Mouse (Mus musculus): ENCODE results near the gene Smg1. TPM values are rescaled to one million over a fixed set of nuclear protein-coding genes. Genes with fewer than 3 reads are reported as not detected.

Smg1 gene
- polyA plus RNA-seq (2015; fragmentation: Nextera tagmentation; extraction: Ambion mirVana), result 16.5 and 21.2 TPM in 2 replicates

DNA sequence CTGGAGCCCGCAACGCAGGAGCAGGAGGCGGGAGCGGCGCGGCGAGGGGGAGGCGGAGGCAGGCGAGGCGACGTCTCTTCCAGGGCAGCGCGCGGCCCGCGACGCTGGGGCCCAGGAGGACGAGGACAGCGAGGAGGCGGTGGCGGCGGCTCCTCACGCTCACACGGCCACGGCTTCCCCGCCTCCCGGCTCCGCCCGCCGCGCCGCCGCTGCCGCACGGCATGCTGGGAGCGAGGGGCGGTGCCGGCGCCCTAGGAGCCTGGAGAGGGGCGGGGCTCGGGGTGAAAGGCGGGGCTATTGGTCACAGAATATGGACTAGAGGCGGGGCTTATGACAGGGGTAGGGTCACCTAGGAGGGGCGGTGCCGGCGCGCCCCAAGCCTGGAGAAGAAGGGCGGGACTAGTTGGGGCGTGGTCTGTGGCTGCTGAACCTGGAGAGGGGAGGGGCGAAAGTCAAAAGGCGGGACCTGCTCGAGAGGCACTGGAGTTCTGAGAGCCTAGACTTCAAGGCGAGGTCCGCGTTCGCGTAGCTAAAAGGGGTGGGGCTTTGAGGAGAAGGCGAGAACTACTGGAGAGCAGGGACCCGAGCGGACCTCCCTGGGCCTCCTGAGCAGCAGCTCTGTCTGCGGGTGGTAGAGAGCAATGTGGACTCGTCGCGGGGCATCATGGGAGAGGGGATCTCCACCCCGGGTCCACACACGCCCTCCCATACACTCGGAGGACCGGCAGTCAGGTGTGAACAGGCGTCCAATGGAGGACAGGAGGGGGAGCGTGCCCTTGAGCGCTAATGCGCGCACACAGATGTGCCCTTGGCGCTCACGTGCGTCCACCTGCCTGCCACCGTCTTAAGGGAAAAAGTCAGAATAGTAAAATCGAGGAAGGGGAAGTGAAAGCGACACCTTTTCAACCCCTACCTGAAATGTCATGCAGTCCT is at the start of gene Smg1:
Smg1 (minus strand) TSS at position 218 of the 933 bp plus-strand sequence.
- Histone ChIP-seq H3K4me3 (peak within 1 kb of the TSS; percentile 98), H3K9me3 (no peaks in the 10 kb centered on the region), H3K27ac (replicated peaks) (peak within 1 kb of the TSS; percentile 86), H3K27me3 (no peaks in the 10 kb centered on the region), H3K4me2 (peak within 1 kb of the TSS; percentile 72), H3K36me3 (no peaks in the 10 kb centered on the region), H3K4me1 (replicated peaks) (peaks cover 19% of the 10 kb centered on the region), H3K9ac (peak within 1 kb of the TSS; percentile 99)
- peak; percentile 96 for ATAC-seq (ENCODE audit: low FRiP score, low read depth)
- WGBS, result under 1% methylated on average over 63 of the region's 79 CpGs

GRCm38 (mm10) chr7:118283186-118283585 is 39.7 kb upstream of the Smg1 start:
- 88% methylated on average over 2 of the region's 2 CpGs for WGBS
- Histone ChIP-seq H3K36me3 (no peaks in the 10 kb centered on the region), H3K4me3 (no peak overlapping the region), H3K9ac (no peak overlapping the region), H3K4me1 (replicated peaks) (no peaks in the 10 kb centered on the region), H3K27me3 (no peaks in the 10 kb centered on the region), H3K4me2 (no peak overlapping the region), H3K9me3 (no peaks in the 10 kb centered on the region), H3K27ac (replicated peaks) (no peak overlapping the region)
- ATAC-seq (ENCODE audit: low FRiP score, low read depth), result no peak

DNA sequence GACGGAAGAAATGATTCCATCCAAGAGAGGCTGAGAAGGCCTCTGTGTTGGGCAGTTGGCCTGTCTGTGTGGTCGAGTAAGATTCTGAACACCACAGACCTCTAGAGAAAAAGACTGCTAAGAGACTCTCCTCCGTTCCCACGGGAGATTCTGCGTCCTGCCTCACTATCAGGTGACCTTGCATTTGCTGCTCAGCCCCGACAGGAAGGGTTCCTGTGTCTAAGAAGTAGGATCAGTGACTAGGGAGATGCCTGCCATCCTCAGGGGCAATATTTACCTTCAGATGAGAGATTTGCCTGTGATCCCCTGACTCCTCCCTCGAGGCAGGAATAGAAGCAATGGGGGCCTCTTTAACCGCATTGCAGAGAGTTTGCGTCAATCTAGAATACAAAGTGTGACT is 39.1 kb upstream of the Smg1 start:
- Histone ChIP-seq H3K4me2 (no peak overlapping the region), H3K4me3 (no peak overlapping the region), H3K9me3 (no peaks in the 10 kb centered on the region), H3K4me1 (replicated peaks) (no peaks in the 10 kb centered on the region), H3K27me3 (no peaks in the 10 kb centered on the region), H3K9ac (no peak overlapping the region), H3K27ac (replicated peaks) (no peak overlapping the region), H3K36me3 (no peaks in the 10 kb centered on the region)
- ATAC-seq (ENCODE audit: low FRiP score, low read depth), result no peak
- WGBS, result 82% methylated on average over 9 of the region's 9 CpGs

GRCm38 (mm10) chr7:118279521-118279920 is 36.1 kb upstream of the Smg1 start:
- Histone ChIP-seq H3K4me1 (replicated peaks) (no peaks in the 10 kb centered on the region), H3K4me2 (no peak overlapping the region), H3K4me3 (no peak overlapping the region), H3K27me3 (no peaks in the 10 kb centered on the region), H3K9me3 (no peaks in the 10 kb centered on the region), H3K36me3 (no peaks in the 10 kb centered on the region), H3K9ac (no peak overlapping the region), H3K27ac (replicated peaks) (no peak overlapping the region)
- no peak for ATAC-seq (ENCODE audit: low FRiP score, low read depth)
- WGBS, result 67% methylated on average over 3 of the region's 3 CpGs

- Histone ChIP-seq H3K9ac (no peak overlapping the region), H3K4me1 (replicated peaks) (no peaks in the 10 kb centered on the region), H3K4me3 (no peak overlapping the region), H3K9me3 (no peaks in the 10 kb centered on the region), H3K27ac (replicated peaks) (no peak overlapping the region), H3K36me3 (no peaks in the 10 kb centered on the region), H3K27me3 (no peaks in the 10 kb centered on the region), H3K4me2 (no peak overlapping the region)
- 62% methylated on average over 11 of the region's 11 CpGs for WGBS
- ATAC-seq (ENCODE audit: low FRiP score, low read depth), result no peak
These were observed 34.0 kb upstream of the Smg1 start for GRCm38 (mm10) chr7:118277335-118277910.

- H3K27ac ChIP-seq (replicated peaks), result no peak overlapping the region
These were observed 33.3 kb upstream of the Smg1 start for GRCm38 (mm10) chr7:118276684-118277334.

GRCm38 (mm10) chr7:118275265-118275664 is 31.8 kb upstream of the Smg1 start:
- Histone ChIP-seq H3K4me3 (no peak overlapping the region), H3K36me3 (no peaks in the 10 kb centered on the region), H3K4me2 (no peak overlapping the region), H3K9ac (no peak overlapping the region), H3K4me1 (replicated peaks) (no peaks in the 10 kb centered on the region), H3K27me3 (no peaks in the 10 kb centered on the region), H3K27ac (replicated peaks) (no peak overlapping the region), H3K9me3 (no peaks in the 10 kb centered on the region)
- 89% methylated on average over 6 of the region's 6 CpGs for WGBS
- no peak for ATAC-seq (ENCODE audit: low FRiP score, low read depth)

More at GRCm38 (mm10) chr7:118276684-118277334, 33.3 kb upstream of the Smg1 start:
- no peak overlapping the region for H3K9ac ChIP-seq
- H3K27me3 ChIP-seq, result no peaks in the 10 kb centered on the region
- H3K36me3 ChIP-seq, result no peaks in the 10 kb centered on the region
- no peaks in the 10 kb centered on the region for H3K4me1 ChIP-seq (replicated peaks)
- H3K9me3 ChIP-seq, result no peaks in the 10 kb centered on the region
- H3K4me2 ChIP-seq, result no peak overlapping the region
- no peak overlapping the region for H3K4me3 ChIP-seq
- 91% methylated on average over 15 of the region's 15 CpGs for WGBS
- no peak for ATAC-seq (ENCODE audit: low FRiP score, low read depth)

GRCm38 (mm10) chr7:118274851-118275250 is 31.4 kb upstream of the Smg1 start:
- no peaks in the 10 kb centered on the region for H3K4me1 ChIP-seq (replicated peaks)
- H3K9ac ChIP-seq, result no peak overlapping the region
- H3K36me3 ChIP-seq, result no peaks in the 10 kb centered on the region
- no peak overlapping the region for H3K4me3 ChIP-seq
- no peak for ATAC-seq (ENCODE audit: low FRiP score, low read depth)
- no peaks in the 10 kb centered on the region for H3K9me3 ChIP-seq
- no peak overlapping the region for H3K27ac ChIP-seq (replicated peaks)
- no peak overlapping the region for H3K4me2 ChIP-seq
- no peaks in the 10 kb centered on the region for H3K27me3 ChIP-seq
- WGBS, result 96% methylated on average over 5 of the region's 5 CpGs

- ATAC-seq (ENCODE audit: low FRiP score, low read depth), result no peak
- Histone ChIP-seq H3K4me1 (replicated peaks) (no peaks in the 10 kb centered on the region), H3K4me2 (no peak overlapping the region), H3K27ac (replicated peaks) (no peak overlapping the region), H3K36me3 (no peaks in the 10 kb centered on the region), H3K9ac (no peak overlapping the region), H3K27me3 (no peaks in the 10 kb centered on the region), H3K4me3 (no peak overlapping the region), H3K9me3 (no peaks in the 10 kb centered on the region)
- 54% methylated on average over 7 of the region's 7 CpGs for WGBS
These were observed 30.7 kb upstream of the Smg1 start for GRCm38 (mm10) chr7:118274169-118274568.

- Histone ChIP-seq H3K4me1 (replicated peaks) (no peaks in the 10 kb centered on the region), H3K27ac (replicated peaks) (no peak overlapping the region), H3K27me3 (no peaks in the 10 kb centered on the region), H3K4me2 (no peak overlapping the region), H3K9ac (no peak overlapping the region), H3K9me3 (no peaks in the 10 kb centered on the region), H3K4me3 (no peak overlapping the region), H3K36me3 (no peaks in the 10 kb centered on the region)
- no peak for ATAC-seq (ENCODE audit: low FRiP score, low read depth)
- WGBS, result 96% methylated on average over 6 of the region's 6 CpGs
These were observed 22.6 kb upstream of the Smg1 start for GRCm38 (mm10) chr7:118266099-118266498.

DNA sequence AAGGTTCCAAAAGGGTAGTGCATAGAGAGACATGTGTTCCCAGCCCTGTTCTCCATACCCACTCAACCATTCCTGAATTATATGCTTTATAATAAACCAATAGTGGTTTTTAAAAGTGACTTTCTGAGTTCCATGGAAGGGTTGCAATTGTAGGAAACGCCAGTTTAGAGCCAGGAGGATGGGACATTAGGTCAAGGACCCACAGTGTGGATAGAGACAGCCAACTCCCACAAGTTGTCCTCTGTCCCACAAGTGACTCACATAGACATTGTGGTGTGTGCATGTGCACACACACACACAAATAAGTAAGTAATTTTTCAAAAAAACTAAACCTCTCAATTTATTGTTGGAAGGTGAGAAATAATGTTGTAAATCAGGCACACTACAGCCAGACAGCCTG is 20.1 kb upstream of the Smg1 start:
- H3K9ac ChIP-seq, result no peak overlapping the region
- WGBS, result 69% methylated on average over 1 of the region's 1 CpGs

DNA sequence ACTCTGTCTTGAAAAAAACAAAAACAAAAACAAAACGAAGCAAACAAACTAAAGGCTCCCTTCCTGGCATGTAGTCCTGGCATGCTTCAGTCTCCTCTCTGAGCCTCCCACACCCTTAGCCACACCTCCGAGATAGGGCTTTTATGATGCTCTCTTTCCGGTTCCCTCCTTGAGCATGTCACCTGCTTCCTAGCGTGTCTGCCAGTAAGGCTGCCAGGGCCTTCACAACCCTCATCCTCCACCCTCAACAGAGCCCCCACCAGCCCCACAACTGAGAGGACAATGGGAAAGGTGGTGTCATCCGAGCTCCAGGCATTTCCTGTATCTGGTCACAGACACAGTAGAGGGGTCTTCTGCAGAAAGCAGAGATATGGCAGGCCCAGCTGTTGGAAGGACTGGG is 18.9 kb upstream of the Smg1 start:
- Histone ChIP-seq H3K27ac (replicated peaks) (no peak overlapping the region), H3K27me3 (no peaks in the 10 kb centered on the region), H3K9me3 (no peaks in the 10 kb centered on the region), H3K4me2 (no peak overlapping the region), H3K9ac (no peak overlapping the region), H3K4me3 (no peak overlapping the region), H3K36me3 (no peaks in the 10 kb centered on the region), H3K4me1 (replicated peaks) (no peaks in the 10 kb centered on the region)
- ATAC-seq (ENCODE audit: low FRiP score, low read depth), result no peak
- WGBS, result 85% methylated on average over 5 of the region's 5 CpGs

More for the DNA sequence above, 20.1 kb upstream of the Smg1 start:
- Histone ChIP-seq H3K4me1 (replicated peaks) (no peaks in the 10 kb centered on the region), H3K36me3 (no peaks in the 10 kb centered on the region), H3K4me2 (no peak overlapping the region), H3K27ac (replicated peaks) (no peak overlapping the region), H3K4me3 (no peak overlapping the region), H3K27me3 (no peaks in the 10 kb centered on the region), H3K9me3 (no peaks in the 10 kb centered on the region)
- ATAC-seq (ENCODE audit: low FRiP score, low read depth), result no peak
